7 mouse cellular contexts compared by ENCODE assay signal in the genomic region with DNA sequence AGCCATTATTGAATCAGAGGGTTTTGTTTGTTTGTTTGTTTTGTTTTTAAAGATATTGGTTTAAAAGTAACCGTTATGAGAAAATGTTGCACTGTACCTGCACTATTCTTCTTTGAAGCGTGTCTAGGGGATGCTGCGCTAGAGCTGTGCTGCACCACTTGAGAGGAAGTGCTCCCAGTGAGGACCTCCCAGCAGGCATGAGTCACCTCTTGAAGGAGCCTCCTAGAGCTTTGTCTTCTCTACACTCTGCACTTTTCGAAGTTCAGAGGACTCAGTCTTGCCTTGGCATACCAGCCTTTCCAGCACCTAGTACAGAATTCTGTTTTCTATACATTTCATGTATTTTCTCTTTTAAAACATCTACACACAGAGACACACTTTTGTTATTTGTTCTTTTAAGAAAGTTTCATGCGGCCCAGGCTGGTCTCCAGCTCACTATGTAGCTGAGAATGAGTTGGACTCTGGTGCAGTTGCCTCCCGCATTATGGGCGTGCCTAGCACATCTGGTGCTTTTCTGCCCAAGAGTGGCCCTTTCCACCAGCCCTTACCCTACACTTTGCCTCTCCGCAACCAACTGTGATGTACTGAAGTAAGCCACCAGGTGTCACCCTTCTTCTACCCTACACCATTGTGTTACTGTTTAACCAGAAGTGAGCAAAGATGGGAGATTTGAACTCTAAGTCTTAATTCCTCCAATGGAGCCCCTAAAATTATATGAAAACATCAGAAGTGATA. TPM values are rescaled to one million over a fixed set of nuclear protein-coding genes. Genes with fewer than 3 reads are reported as not detected.
DNase-seq lines count a peak whose midpoint lies in the region; ATAC-seq lines count a peak whose summit lies in the region.

No protein-coding gene starts in this region.

- DNase-seq in ZHBTc4 (ENCODE audit: low read depth, low spot score), result peak; percentile 91
- DNase-seq in cerebellum, postnatal 25 days, result peak; percentile 51 to 72
- peak; percentile 54 to 82 for DNase-seq in frontal cortex, postnatal 36 days (ENCODE audit: low spot score in 2 of 2)
- peak; percentile 34 to 41 for DNase-seq in left cerebral cortex, adult 8-10 months (ENCODE audit: low spot score in 2 of 2)
- peak; percentile 69 for DNase-seq in skeletal muscle tissue, adult 2 months (ENCODE audit: low read depth, low spot score)

- ATAC-seq in inflammation-experienced regulatory T-cells, adult 6 months, result peak; percentile 52
- peak; percentile 67 for ATAC-seq in megakaryocyte, adult 5-6 weeks (ENCODE audit: poor library complexity, severe bottlenecking)

RNA-seq across cellular contexts. Expression of a gene that starts 2.7 kb away (rescaled TPM):
- polyA plus RNA-seq in inflammation-experienced regulatory T-cells, adult 6 months (2017; shearing (Covaris generic)), result 1 to 10 TPM; 2.1 to 9.3 (median 4.2) TPM
- 100 to 1,000 TPM in 2 of 4 experiments, 10 to 100 TPM in 2; 87.8 to 116 (median 99.2) TPM for total RNA-seq in left cerebral cortex, adult 8-10 months (2022)
- total RNA-seq in megakaryocyte, adult 5-6 weeks (2015), result 60.8 and 62.1 TPM in 2 replicates
- total RNA-seq in megakaryocyte, adult 5-6 weeks (2017), result 282 and 359 TPM in 2 replicates

RNA-seq across cellular contexts. Expression of a gene that starts 5.3 kb away (rescaled TPM):
- not detected for polyA plus RNA-seq in inflammation-experienced regulatory T-cells, adult 6 months (2017; shearing (Covaris generic))
- under 1 TPM in 1 of 4 experiments, not detected in 3; 0.41 TPM for total RNA-seq in left cerebral cortex, adult 8-10 months (2022)
- total RNA-seq in megakaryocyte, adult 5-6 weeks (2015), result 0.94 TPM in 1 of 2 replicates, not detected in the other
- 2.7 and 5.3 TPM in 2 replicates for total RNA-seq in megakaryocyte, adult 5-6 weeks (2017)

RNA-seq across cellular contexts. Expression of a gene that starts 9.7 kb away (rescaled TPM):
- 1 to 10 TPM in 1 of 3 experiments, under 1 TPM in 1, not detected in 1; 0.32 to 1.7 TPM for polyA plus RNA-seq in inflammation-experienced regulatory T-cells, adult 6 months (2017; shearing (Covaris generic))
- total RNA-seq in left cerebral cortex, adult 8-10 months (2022), result 1 to 10 TPM; 3.4 to 7.7 (median 4.6) TPM
- total RNA-seq in megakaryocyte, adult 5-6 weeks (2015), result 12.3 and 17.1 TPM in 2 replicates
- total RNA-seq in megakaryocyte, adult 5-6 weeks (2017), result 7.6 and 8.5 TPM in 2 replicates

RNA-seq across cellular contexts. Expression of a gene that starts 17.0 kb away (rescaled TPM):
- polyA plus RNA-seq in inflammation-experienced regulatory T-cells, adult 6 months (2017; shearing (Covaris generic)), result 1 to 10 TPM in 2 of 3 experiments, under 1 TPM in 1; 0.52 to 3.6 (median 3.3) TPM
- 10 to 100 TPM; 26.9 to 40.2 (median 30.0) TPM for total RNA-seq in left cerebral cortex, adult 8-10 months (2022)
- total RNA-seq in megakaryocyte, adult 5-6 weeks (2015), result 40.3 and 42.6 TPM in 2 replicates
- total RNA-seq in megakaryocyte, adult 5-6 weeks (2017), result 253 and 263 TPM in 2 replicates

RNA-seq across cellular contexts. Expression of a gene that starts 17.2 kb away (rescaled TPM):
- under 1 TPM; 0.43 to 0.47 (median 0.47) TPM for polyA plus RNA-seq in inflammation-experienced regulatory T-cells, adult 6 months (2017; shearing (Covaris generic))
- 1 to 10 TPM; 1.4 to 2.3 (median 1.9) TPM for total RNA-seq in left cerebral cortex, adult 8-10 months (2022)
- 10.3 and 12.0 TPM in 2 replicates for total RNA-seq in megakaryocyte, adult 5-6 weeks (2015)
- 67.7 and 81.2 TPM in 2 replicates for total RNA-seq in megakaryocyte, adult 5-6 weeks (2017)

Comparison
In these comparisons a context has a peak if more than half of its experiments do, and no peak if none do; other contexts are left out.
1. Peak in every context shown above with its lines: DNase-seq and ATAC-seq.
2. DNase-seq: peak in every context shown above with its lines; median percentile 91 in ZHBTc4; 69 in skeletal muscle tissue, adult 2 months; 68 in frontal cortex, postnatal 36 days; 62 in cerebellum, postnatal 25 days; 38 in left cerebral cortex, adult 8-10 months.